Mouse (Mus musculus) liver, adult 2 months (tissue): Measurements from ENCODE around the gene Gm37240.

Source experiments
- CTCF ChIP-seq: fragments of 200-500 bp; IDR thresholded peaks from 2 replicates; pipeline ENCODE4 v1.5.1; 2011; ENCODE audit warnings: low read depth, low read length, control low read depth
- POLR2A ChIP-seq: fragments of 200-500 bp; IDR thresholded peaks from 2 replicates; pipeline ENCODE4 v1.6.1; 2011; ENCODE audit warnings: low read length, control low read depth; ENCODE audit not compliant: insufficient read depth; ENCODE audit errors: extremely low read depth

DNA sequence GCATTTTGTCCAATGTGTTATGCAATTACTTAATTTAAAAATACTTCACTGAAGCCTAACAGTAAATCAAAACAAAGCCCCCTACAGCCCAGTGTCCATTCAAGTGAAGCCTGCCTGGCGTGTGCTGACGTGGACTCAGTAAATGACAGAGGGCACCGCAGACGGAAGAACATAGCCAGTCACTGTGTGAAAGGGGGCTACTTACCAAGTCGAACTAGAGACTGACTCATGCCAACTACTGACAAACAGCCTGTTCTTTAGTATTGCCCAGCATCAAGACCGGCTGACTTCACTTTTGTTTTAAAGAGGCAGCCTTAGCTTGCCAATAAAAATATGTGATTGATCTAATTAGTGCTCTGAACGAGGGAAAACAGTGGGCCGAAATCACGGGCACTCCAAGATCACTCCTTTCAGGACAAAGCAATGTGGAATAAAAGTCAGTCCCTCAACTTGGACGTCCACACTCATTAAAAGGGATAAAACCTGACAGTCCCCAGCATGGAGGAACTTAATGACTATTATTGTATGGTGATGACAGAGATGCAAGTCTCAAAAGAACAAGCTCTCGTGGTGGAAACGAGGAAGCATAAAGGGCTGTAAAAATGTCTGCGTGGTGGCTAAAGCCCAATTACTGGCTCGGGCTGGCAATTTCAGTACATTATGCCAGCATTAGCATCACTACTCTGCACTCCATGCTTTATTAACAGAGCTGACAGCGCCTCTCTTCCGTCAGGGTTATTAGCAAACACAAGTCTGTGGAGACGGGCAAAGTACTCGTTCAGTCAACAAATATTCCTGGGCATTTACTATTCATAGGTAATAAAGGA lies 123.1 kb downstream of the Gm37240 start:
- TF ChIP-seq POLR2A (no peak), CTCF (no peak)
